Mouse (Mus musculus) liver, embryonic 14.5 days (tissue): ENCODE measurements around the gene Slc3a2. TPM values are rescaled to one million over a fixed set of nuclear protein-coding genes. Genes with fewer than 3 reads are reported as not detected.
A peak's percentile ranks its signal among the peaks of the same experiment; 100 is the strongest.

Source experiments
- ATAC-seq: fragments of 200-750 bp; cut with Nextera tagmentation; 2 replicates; pipeline ENCODE4 v1.8.0; 2017; ENCODE audit warnings: moderate number of reproducible peaks, mild to moderate bottlenecking, moderate library complexity; ENCODE audit not compliant: insufficient read depth
- DNase-seq, 3 experiments: peaks; one replicate each; pipeline ENCODE4 v3.0.0-alpha.2; 2012 to 2013; ENCODE audit warnings: low read depth in 3 of 3, low spot score in 3 of 3
- H3K27ac ChIP-seq: fragments of 300-500 bp; sonication (generic); 2 replicates; pipeline ENCODE4 v1.5.1; 2014; ENCODE audit warnings: moderate library complexity, mild to moderate bottlenecking, control low read depth, inconsistent platforms
- H3K27me3 ChIP-seq: fragments of 300-500 bp; sonication (generic); 2 replicates; pipeline ENCODE4 v1.6.1; 2014; ENCODE audit warnings: mild to moderate bottlenecking, low read length, moderate library complexity; ENCODE audit not compliant: control insufficient read depth, insufficient read depth
- H3K36me3 ChIP-seq: fragments of 300-500 bp; sonication (generic); replicated peaks from 2 replicates; pipeline ENCODE4 v1.6.1; 2014; ENCODE audit warnings: low read depth; ENCODE audit not compliant: control insufficient read depth, insufficient read depth
- H3K4me1 ChIP-seq, 2 experiments: fragments of 200-500 bp in 1 of 2; fragments of 300-500 bp in 1 of 2; sonication (generic) in 1 of 2; replicated peaks; 2 replicates each; pipeline ENCODE4 v1.6.1; 2012 to 2014; ENCODE audit warnings: antibody characterized with exemption in 1 of 2, inconsistent platforms in 1 of 2, low read length in 1 of 2; ENCODE audit not compliant: control insufficient read depth in 2 of 2, insufficient read depth in 2 of 2
- H3K4me2 ChIP-seq: fragments of 300-500 bp; sonication (generic); 2 replicates; pipeline ENCODE4 v1.6.1; 2014; ENCODE audit warnings: low read depth, mild to moderate bottlenecking, control low read depth, moderate library complexity
- H3K4me3 ChIP-seq, 2 experiments: fragments of 200-500 bp in 1 of 2; fragments of 300-500 bp in 1 of 2; sonication (generic) in 1 of 2; 2 replicates each; pipeline ENCODE4 v1.5.1; 2012 to 2014; ENCODE audit warnings: low read depth in 2 of 2, low read length in 2 of 2, mild to moderate bottlenecking in 2 of 2, control low read depth in 1 of 2, inconsistent platforms in 1 of 2, moderate library complexity in 1 of 2; ENCODE audit not compliant: insufficient read depth in 1 of 2
- H3K9ac ChIP-seq: fragments of 300-500 bp; sonication (generic); replicated peaks from 2 replicates; pipeline ENCODE4 v1.6.1; 2014; ENCODE audit warnings: mild to moderate bottlenecking, control low read depth, moderate library complexity
- H3K9me3 ChIP-seq: fragments of 300-500 bp; sonication (generic); 2 replicates; pipeline ENCODE4 v1.6.1; 2016; ENCODE audit warnings: low read length, mixed read lengths; ENCODE audit not compliant: control insufficient read depth
- CTCF ChIP-seq: IDR thresholded peaks from 2 replicates; pipeline ENCODE4 v1.5.1; 2016; ENCODE audit warnings: antibody characterized with exemption, low read depth, control low read depth
- EP300 ChIP-seq: IDR thresholded peaks from 2 replicates; pipeline ENCODE4 v1.6.1; 2016; ENCODE audit warnings: antibody characterized with exemption, low read depth
- WGBS: fragments of 180-500 bp; shearing (Covaris S2); extraction: QIAGEN DNeasy Blood & Tissue Kit; methylation state at CpG from one replicate; pipeline ENCODE4 v1.1.7; 2014; ENCODE audit not compliant: insufficient replicate concordance; 5-methylcytosine and 5-hydroxymethylcytosine counted together
- polyA plus RNA-seq, 2 experiments: library from polyadenylated mRNA; depleted of rRNA in 1 of 2; stranded (reverse) in 1 of 2; unstranded in 1 of 2; fragments of >200 nt; fragmentation: Nextera tagmentation in 1 of 2; extraction: Ambion mirVana in 1 of 2; gene quantifications; 2 replicates each; pipeline versions ENCODE4 v1.2.1 to v1.2.3; 2012 to 2014

Gene Slc3a2
- polyA plus RNA-seq, 2 experiments: 82.2 to 89.1 TPM

DNA sequence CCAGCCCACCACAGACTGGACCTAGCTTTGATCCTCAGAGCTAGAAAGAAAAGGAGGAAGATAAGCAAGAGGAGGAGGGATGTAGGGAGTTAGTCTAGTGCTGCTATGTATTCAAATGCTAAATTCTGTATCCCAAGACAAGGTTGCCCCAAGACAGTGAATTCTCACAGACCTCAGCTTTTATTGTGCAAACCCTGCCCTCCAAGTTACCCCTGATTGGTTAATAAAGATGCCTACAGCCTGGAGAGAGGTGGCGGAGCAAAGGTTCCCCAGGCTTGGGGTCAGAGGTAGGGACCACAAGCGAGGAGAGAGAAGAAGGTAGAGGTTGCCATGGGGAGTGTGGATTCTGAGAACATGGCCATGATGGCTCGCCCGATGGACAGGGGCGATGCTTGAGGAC is 30.4 kb downstream of the Slc3a2 start:
- ATAC-seq (no peak), DNase-seq (no peak)
- no peak overlapping the region for H3K27ac ChIP-seq
- 66% methylated on average over 5 of the region's 5 CpGs for WGBS
- H3K9me3 ChIP-seq: no peaks in the 10 kb centered on the region
- no peak overlapping the region for H3K4me2 ChIP-seq
- no peaks in the 10 kb centered on the region for H3K36me3 ChIP-seq
- TF ChIP-seq EP300: no peak
- TF ChIP-seq CTCF: no peak
- no peak overlapping the region for H3K4me3 ChIP-seq
- H3K9ac ChIP-seq: no peak overlapping the region
- peaks cover 6 to 13% of the 10 kb centered on the region in 2 experiments; a peak in 3 of 4 replicates for H3K4me1 ChIP-seq
- H3K27me3 ChIP-seq: no peaks in the 10 kb centered on the region

DNA sequence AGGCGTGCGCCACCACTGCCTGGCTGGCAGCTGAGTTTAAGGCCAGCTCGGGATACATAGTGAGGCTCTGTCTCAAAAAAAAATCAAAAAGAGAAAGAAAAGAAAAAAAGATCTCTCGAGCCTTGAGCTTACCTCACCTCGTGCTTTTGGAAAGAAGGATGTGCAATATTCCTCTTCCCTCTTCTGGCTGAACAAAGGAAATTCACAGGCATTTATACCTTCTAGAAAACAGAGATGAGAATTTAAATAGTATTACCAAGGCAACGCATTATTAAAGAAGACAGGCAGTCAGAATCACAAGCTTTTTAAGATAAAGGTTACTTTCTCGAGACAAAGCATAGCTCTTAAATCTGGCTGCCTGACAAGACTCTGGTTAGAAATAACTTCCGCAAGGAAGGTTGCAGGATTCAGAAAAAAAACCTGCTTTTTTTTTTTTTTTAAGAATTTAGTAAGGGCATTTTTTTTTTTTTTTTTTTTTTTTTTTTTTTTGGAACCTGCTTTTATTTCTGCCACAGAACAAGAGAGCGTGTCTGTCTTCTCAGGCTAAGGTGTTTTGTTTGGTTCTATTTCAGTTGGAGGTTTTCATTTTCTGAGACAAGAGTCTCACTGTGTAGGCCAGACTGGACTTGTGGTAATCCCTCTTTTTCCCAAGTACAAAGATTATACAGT is 31.2 kb downstream of the Slc3a2 start:
- H3K4me2 ChIP-seq: no peak overlapping the region
- no peak for ATAC-seq
- H3K27ac ChIP-seq: no peak overlapping the region
- H3K4me1 ChIP-seq: peaks cover 6 to 13% of the 10 kb centered on the region in 2 experiments; a peak in 3 of 4 replicates
- 60% methylated on average over 9 of the region's 9 CpGs for WGBS
- H3K36me3 ChIP-seq: no peaks in the 10 kb centered on the region
- no peak overlapping the region for H3K4me3 ChIP-seq
- no peaks in the 10 kb centered on the region for H3K9me3 ChIP-seq
- H3K27me3 ChIP-seq: no peaks in the 10 kb centered on the region
- TF ChIP-seq EP300 (no peak), CTCF (no peak)
- no peak overlapping the region for H3K9ac ChIP-seq
- no peak for DNase-seq

DNA sequence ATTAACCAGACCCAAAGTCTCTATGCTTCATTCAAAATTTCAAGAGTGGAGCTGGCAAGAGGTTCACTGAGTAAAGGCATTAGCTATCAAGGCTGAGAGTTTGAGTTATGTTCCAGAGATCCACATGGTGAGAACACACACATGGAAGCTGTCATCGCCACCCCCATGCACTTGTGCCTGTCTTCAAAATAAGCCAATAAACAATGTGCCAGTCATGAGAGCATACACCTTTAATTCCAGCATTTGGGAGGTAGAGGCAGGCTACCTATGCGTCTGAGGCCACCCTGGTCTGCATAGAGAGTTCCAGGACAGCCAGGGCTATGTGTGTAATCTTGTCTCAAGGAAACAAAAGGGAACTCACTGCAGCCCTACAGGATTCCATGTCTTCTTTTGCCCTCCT is 39.5 kb downstream of the Slc3a2 start:
- Histone ChIP-seq H3K4me2 (no peak overlapping the region), H3K4me3 (no peak overlapping the region), H3K9me3 (no peaks in the 10 kb centered on the region), H3K9ac (no peak overlapping the region), H3K4me1 (no peaks in the 10 kb centered on the region), H3K27ac (no peak overlapping the region), H3K27me3 (no peaks in the 10 kb centered on the region), H3K36me3 (no peaks in the 10 kb centered on the region)
- DNase-seq: no peak
- TF ChIP-seq CTCF (no peak), EP300 (no peak)
- 53% methylated on average over 2 of the region's 2 CpGs for WGBS
- no peak for ATAC-seq

DNA sequence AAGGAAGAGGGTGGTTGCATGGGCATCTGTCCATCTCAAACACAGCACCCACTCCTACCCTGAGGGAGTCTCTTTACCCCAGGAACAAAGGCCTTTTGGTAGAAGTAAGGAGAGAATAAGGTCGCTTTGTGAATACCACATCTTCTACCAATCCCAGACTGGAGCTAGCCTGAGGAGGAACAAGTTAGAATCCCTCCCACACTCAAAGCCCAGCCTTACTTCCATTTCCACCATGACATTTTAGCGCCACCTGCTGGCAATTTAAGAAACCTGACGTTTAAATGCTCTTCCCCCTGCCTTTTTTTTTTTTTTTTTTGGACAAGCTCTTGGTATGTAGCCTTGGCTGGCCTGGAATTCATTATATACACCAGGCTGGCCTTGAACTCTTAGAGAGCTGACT is 40.2 kb downstream of the Slc3a2 start:
- DNase-seq (peak; percentile 64 to 72 (median 70)), ATAC-seq (peak; percentile 21; the same call in 1 of the 2 replicates)
- no peaks in the 10 kb centered on the region for H3K36me3 ChIP-seq
- no peak overlapping the region for H3K4me2 ChIP-seq
- WGBS: 3% methylated on average over 3 of the region's 3 CpGs
- no peak overlapping the region for H3K9ac ChIP-seq
- H3K4me3 ChIP-seq: no peak overlapping the region
- no peaks in the 10 kb centered on the region for H3K27me3 ChIP-seq
- TF ChIP-seq CTCF: peak; percentile 84
- no peak for TF ChIP-seq EP300
- no peaks in the 10 kb centered on the region for H3K4me1 ChIP-seq
- H3K27ac ChIP-seq: no peak overlapping the region
- no peaks in the 10 kb centered on the region for H3K9me3 ChIP-seq

DNA sequence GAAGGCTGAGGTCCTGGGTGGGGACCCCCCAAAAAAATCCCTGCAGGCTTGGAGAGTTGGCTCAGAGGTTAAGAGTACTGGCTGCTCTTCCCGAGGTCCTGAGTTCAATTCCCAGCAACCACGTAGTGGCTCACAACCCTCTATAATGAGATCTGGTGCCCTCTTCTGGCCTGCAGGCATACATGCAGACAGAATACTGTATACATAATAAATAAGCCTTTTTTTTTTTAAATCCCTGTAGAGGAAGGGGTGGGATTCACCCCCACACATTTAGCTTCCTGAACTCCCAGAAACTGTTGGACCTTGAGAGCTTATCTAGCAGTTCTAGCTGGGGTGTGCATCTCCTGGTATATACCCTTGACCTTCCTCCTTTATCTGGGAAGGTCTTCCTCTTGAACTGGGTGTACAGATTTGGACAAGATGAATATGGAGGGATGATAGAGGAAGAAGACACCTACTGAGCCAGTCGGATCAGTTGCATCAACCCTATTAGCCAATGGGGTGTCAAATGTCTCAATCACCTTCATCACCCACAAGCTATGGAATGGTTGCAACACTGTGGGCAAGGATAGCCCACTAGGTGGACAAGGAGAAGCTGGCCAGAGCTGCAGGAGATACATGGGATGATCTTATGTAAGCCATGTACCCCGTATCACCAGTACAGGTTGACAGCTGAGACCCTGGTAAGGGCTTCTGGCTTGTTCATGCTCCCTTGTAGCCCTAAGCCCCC is 41.4 kb downstream of the Slc3a2 start:
- ATAC-seq (no peak), DNase-seq (no peak)
- H3K4me1 ChIP-seq: no peaks in the 10 kb centered on the region
- TF ChIP-seq CTCF (peak; percentile 45), EP300 (no peak)
- no peak overlapping the region for H3K4me2 ChIP-seq
- H3K9me3 ChIP-seq: no peaks in the 10 kb centered on the region
- H3K27ac ChIP-seq: no peak overlapping the region
- H3K36me3 ChIP-seq: no peaks in the 10 kb centered on the region
- H3K27me3 ChIP-seq: no peaks in the 10 kb centered on the region
- WGBS: 65% methylated on average over 4 of the region's 4 CpGs
- no peak overlapping the region for H3K4me3 ChIP-seq
- no peak overlapping the region for H3K9ac ChIP-seq
